In genomic region chr4:43884196-43884595, GRCm38 (mm10) we compare ENCODE assay signal across 15 mouse cellular contexts. TPM values are rescaled to one million over a fixed set of nuclear protein-coding genes. Genes with fewer than 3 reads are reported as not detected.
DNase-seq lines count a peak whose midpoint lies in the region; ATAC-seq and TF ChIP-seq lines count a peak whose summit lies in the region.
"Had no signal": no experiment of that assay in that cellular context is flagged by ENCODE, and none has a peak within 500 bp of the region (broad histone marks: within the 10 kb centered on the region; RNA-seq: fewer than 3 reads in every experiment).

No protein-coding gene starts in this region.

- no peak overlapping the region for H3K27ac ChIP-seq in forebrain, embryonic 11.5 days (ENCODE audit: low read depth, low read length)
- H3K27ac ChIP-seq in forebrain, postnatal 0 days (ENCODE audit: low read depth, low read length): no peak overlapping the region
- H3K27ac ChIP-seq in heart, postnatal 0 days (ENCODE audit: low read depth): peak overlapping the region; percentile 36; the same call in 1 of the 2 replicates
- H3K27ac ChIP-seq in heart, adult 2 months: no peak overlapping the region; the same call in 1 of the 2 replicates
- peak overlapping the region; percentile 73 for H3K27ac ChIP-seq in lung, embryonic 16.5 days (ENCODE audit: low read length)
- H3K27ac ChIP-seq: hindbrain, embryonic 14.5 days; midbrain, embryonic 12.5 days; neural tube, embryonic 12.5 days had no signal

- no peak overlapping the region for H3K4me2 ChIP-seq in forebrain, embryonic 11.5 days (ENCODE audit: low read depth, low read length, severe bottlenecking)
- H3K4me2 ChIP-seq in forebrain, postnatal 0 days (ENCODE audit: low read depth): no peak overlapping the region
- no peak overlapping the region for H3K4me2 ChIP-seq in heart, postnatal 0 days (ENCODE audit: low read depth, low read length)
- no peak overlapping the region for H3K4me2 ChIP-seq in lung, embryonic 16.5 days (ENCODE audit: low read depth, low read length)
- H3K4me2 ChIP-seq: hindbrain, embryonic 14.5 days; midbrain, embryonic 12.5 days; neural tube, embryonic 12.5 days had no signal

- intact Hi-C loops in heart, adult 2 months (cut with DNase I): no loop called here

- no peak for TF ChIP-seq EP300 in heart, postnatal 0 days (IDR thresholded peaks at IDR 0.05; ENCODE audit: low read depth)
- TF ChIP-seq EP300 in heart, adult 2 months (IDR thresholded peaks at IDR 0.05; ENCODE audit: insufficient read depth, low read depth, low read length): no peak

- WGBS in forebrain, embryonic 11.5 days: 32% methylated on average over 4 of the region's 4 CpGs
- 30% methylated on average over 4 of the region's 4 CpGs for WGBS in forebrain, postnatal 0 days
- WGBS in heart, postnatal 0 days: 21% methylated on average over 4 of the region's 4 CpGs
- WGBS in heart, adult 2 months: 55% methylated on average over 4 of the region's 4 CpGs
- WGBS in lung, embryonic 16.5 days: 23% methylated on average over 4 of the region's 4 CpGs

- no peaks in the 10 kb centered on the region; the same call in 1 of the 2 replicates for H3K4me1 ChIP-seq in forebrain, embryonic 11.5 days (replicated peaks; ENCODE audit: control insufficient read depth, insufficient read depth, low read length)
- H3K4me1 ChIP-seq in forebrain, postnatal 0 days (ENCODE audit: insufficient read depth): no peaks in the 10 kb centered on the region
- peaks cover 13% of the 10 kb centered on the region for H3K4me1 ChIP-seq in heart, postnatal 0 days (ENCODE audit: control insufficient read depth, insufficient read depth)
- H3K4me1 ChIP-seq in heart, adult 2 months (ENCODE audit: control insufficient read depth, insufficient read depth, low read length): no peaks in the 10 kb centered on the region; the same call in 1 of the 2 replicates
- peaks cover 21% of the 10 kb centered on the region for H3K4me1 ChIP-seq in lung, embryonic 16.5 days (replicated peaks; ENCODE audit: control insufficient read depth, insufficient read depth, low read length)
- H3K4me1 ChIP-seq: neural tube, embryonic 12.5 days had no signal

- no peak for ATAC-seq in forebrain, embryonic 11.5 days (replicated peaks; ENCODE audit: low FRiP score)
- no peak for ATAC-seq in forebrain, postnatal 0 days
- ATAC-seq in heart, postnatal 0 days (ENCODE audit: insufficient read depth, low read depth): no peak
- peak; percentile 79 for ATAC-seq in lung, embryonic 16.5 days (ENCODE audit: low read depth)

- H3K9me3 ChIP-seq in forebrain, embryonic 11.5 days (ENCODE audit: control insufficient read depth, low read length): no peaks in the 10 kb centered on the region
- H3K9me3 ChIP-seq in forebrain, postnatal 0 days (ENCODE audit: low read length): no peaks in the 10 kb centered on the region
- H3K9me3 ChIP-seq in heart, postnatal 0 days (replicated peaks; ENCODE audit: control insufficient read depth, low read length): no peaks in the 10 kb centered on the region
- H3K9me3 ChIP-seq in lung, embryonic 16.5 days (ENCODE audit: control insufficient read depth, low read length): no peaks in the 10 kb centered on the region
- H3K9me3 ChIP-seq: midbrain, embryonic 12.5 days; neural tube, embryonic 12.5 days had no signal

- no peaks in the 10 kb centered on the region for H3K79me2 ChIP-seq in heart, adult 2 months (replicated peaks; ENCODE audit: control insufficient read depth, insufficient read depth, low read length)

- no peak overlapping the region for H3K9ac ChIP-seq in forebrain, embryonic 11.5 days (ENCODE audit: low read length)
- no peak overlapping the region; the same call in 1 of the 2 replicates for H3K9ac ChIP-seq in forebrain, postnatal 0 days
- H3K9ac ChIP-seq in heart, postnatal 0 days (replicated peaks; ENCODE audit: low read depth, low read length): no peak overlapping the region
- no peak overlapping the region for H3K9ac ChIP-seq in heart, adult 2 months (ENCODE audit: low read depth, low read length)
- H3K9ac ChIP-seq in lung, embryonic 16.5 days (ENCODE audit: low read length): no peak overlapping the region
- H3K9ac ChIP-seq: midbrain, embryonic 12.5 days; neural tube, embryonic 12.5 days had no signal

- H3K4me3 ChIP-seq in forebrain, embryonic 11.5 days (ENCODE audit: low read depth, low read length): no peak overlapping the region
- H3K4me3 ChIP-seq in forebrain, postnatal 0 days (ENCODE audit: low read depth, low read length): no peak overlapping the region
- no peak overlapping the region for H3K4me3 ChIP-seq in heart, postnatal 0 days (ENCODE audit: low read depth, low read length)
- H3K4me3 ChIP-seq in heart, adult 2 months: no peak overlapping the region
- H3K4me3 ChIP-seq in lung, embryonic 16.5 days (ENCODE audit: low read length): no peak overlapping the region
- H3K4me3 ChIP-seq: midbrain, embryonic 12.5 days; neural tube, embryonic 12.5 days had no signal

- H3K36me3 ChIP-seq in forebrain, embryonic 11.5 days (ENCODE audit: control insufficient read depth, insufficient read depth, low read length): no peaks in the 10 kb centered on the region
- H3K36me3 ChIP-seq in forebrain, postnatal 0 days (ENCODE audit: insufficient read depth): no peaks in the 10 kb centered on the region
- no peaks in the 10 kb centered on the region for H3K36me3 ChIP-seq in heart, postnatal 0 days (replicated peaks; ENCODE audit: control insufficient read depth, insufficient read depth, low read length)
- no peaks in the 10 kb centered on the region for H3K36me3 ChIP-seq in heart, adult 2 months (ENCODE audit: control insufficient read depth, insufficient read depth, low read length)
- no peaks in the 10 kb centered on the region for H3K36me3 ChIP-seq in lung, embryonic 16.5 days (ENCODE audit: control insufficient read depth, insufficient read depth, low read length)
- H3K36me3 ChIP-seq: midbrain, embryonic 12.5 days; neural tube, embryonic 12.5 days had no signal

- DNase-seq in forebrain, embryonic 11.5 days (ENCODE audit: low spot score): peak; percentile 60
- DNase-seq in forebrain, postnatal 0 days: no peak
- peak; percentile 8 for DNase-seq in heart, postnatal 0 days (ENCODE audit: low spot score)
- no peak for DNase-seq in heart, adult 2 months
- DNase-seq in lung, postnatal 4 days: no peak
- peak; percentile 58 for DNase-seq in retina, embryonic 14.5 days (ENCODE audit: low spot score)
- no peak for DNase-seq in gastrocnemius, postnatal 4 days (ENCODE audit: low spot score in 2 of 2)
- DNase-seq: cerebellum, adult 2 months; right cerebral cortex, adult 18-20 months had no signal

- H3K27me3 ChIP-seq in forebrain, embryonic 11.5 days (ENCODE audit: control insufficient read depth, insufficient read depth, low read length): no peaks in the 10 kb centered on the region
- H3K27me3 ChIP-seq in forebrain, postnatal 0 days (ENCODE audit: insufficient read depth, low read length): no peaks in the 10 kb centered on the region
- H3K27me3 ChIP-seq in heart, postnatal 0 days (ENCODE audit: control insufficient read depth, insufficient read depth, low read length): no peaks in the 10 kb centered on the region
- no peaks in the 10 kb centered on the region for H3K27me3 ChIP-seq in heart, adult 2 months (ENCODE audit: control insufficient read depth, insufficient read depth, low read length)
- H3K27me3 ChIP-seq in lung, embryonic 16.5 days (ENCODE audit: control insufficient read depth, insufficient read depth, low read depth, low read length): no peaks in the 10 kb centered on the region
- H3K27me3 ChIP-seq: midbrain, embryonic 12.5 days; neural tube, embryonic 12.5 days had no signal

- TF ChIP-seq CTCF in forebrain, postnatal 0 days (IDR thresholded peaks at IDR 0.05; ENCODE audit: low read depth): no peak
- no peak for TF ChIP-seq CTCF in heart, postnatal 0 days (IDR thresholded peaks at IDR 0.05; ENCODE audit: low read depth)
- TF ChIP-seq CTCF in heart, adult 2 months (IDR thresholded peaks at IDR 0.05): no peak

- no peak for TF ChIP-seq POLR2A in heart, adult 2 months (IDR thresholded peaks at IDR 0.05; ENCODE audit: insufficient read depth, low read depth, low read length)

RNA-seq across cellular contexts. Expression of gene Reck, which starts 8.9 kb away (rescaled TPM):
- polyA plus RNA-seq in forebrain, embryonic 11.5 days (2014; fragmentation: Nextera tagmentation; extraction: Ambion mirVana): 11.3 and 11.8 TPM in 2 replicates
- total RNA-seq in forebrain, postnatal 0 days (2014; rRNA removed): 3.5 and 6.5 TPM in 2 replicates
- polyA plus RNA-seq in forebrain, postnatal 0 days (2015; fragmentation: Nextera tagmentation; extraction: Ambion mirVana): 2.2 and 2.8 TPM in 2 replicates
- total RNA-seq in heart, postnatal 0 days (2014; rRNA removed; ENCODE audit: low replicate concordance): 5.6 TPM in 2 replicates
- polyA plus RNA-seq in heart, postnatal 0 days (2015; fragmentation: Nextera tagmentation; extraction: Ambion mirVana): 4.0 and 4.1 TPM in 2 replicates
- 1 to 10 TPM; 5.4 to 5.6 TPM for total RNA-seq in heart, adult 2 months (2021)
- polyA plus RNA-seq in heart, adult 2 months (2012; rRNA removed): 6.4 and 9.0 TPM in 2 replicates
- 24.1 and 25.2 TPM in 2 replicates for polyA plus RNA-seq in lung, embryonic 16.5 days (2015; fragmentation: Nextera tagmentation; extraction: Ambion mirVana)
- 10 to 100 TPM; 25.7 to 26.2 TPM for total RNA-seq in gastrocnemius, postnatal 4 days (2021)

RNA-seq across cellular contexts. Expression of gene Olfr155, which starts 32.8 kb away (rescaled TPM):
- not detected in 2 replicates for polyA plus RNA-seq in forebrain, embryonic 11.5 days (2014; fragmentation: Nextera tagmentation; extraction: Ambion mirVana)
- total RNA-seq in forebrain, postnatal 0 days (2014; rRNA removed): not detected in 2 replicates
- polyA plus RNA-seq in forebrain, postnatal 0 days (2015; fragmentation: Nextera tagmentation; extraction: Ambion mirVana): not detected in 2 replicates
- not detected in 2 replicates for total RNA-seq in heart, postnatal 0 days (2014; rRNA removed; ENCODE audit: low replicate concordance)
- not detected in 2 replicates for polyA plus RNA-seq in heart, postnatal 0 days (2015; fragmentation: Nextera tagmentation; extraction: Ambion mirVana)
- total RNA-seq in heart, adult 2 months (2021): not detected
- not detected in 2 replicates for polyA plus RNA-seq in heart, adult 2 months (2012; rRNA removed)
- polyA plus RNA-seq in lung, embryonic 16.5 days (2015; fragmentation: Nextera tagmentation; extraction: Ambion mirVana): not detected in 2 replicates
- not detected for total RNA-seq in gastrocnemius, postnatal 4 days (2021)
- total RNA-seq: left cerebral cortex, postnatal 14 days had no signal
- polyA plus RNA-seq: cerebellum, adult 2 months; hindbrain, embryonic 14.5 days; liver, embryonic 16.5 days; midbrain, embryonic 12.5 days; neural tube, embryonic 12.5 days had no signal

RNA-seq across cellular contexts. Expression of gene Olfr157, which starts 44.2 kb away (rescaled TPM):
- polyA plus RNA-seq in forebrain, embryonic 11.5 days (2014; fragmentation: Nextera tagmentation; extraction: Ambion mirVana): not detected in 2 replicates
- not detected in 2 replicates for total RNA-seq in forebrain, postnatal 0 days (2014; rRNA removed)
- polyA plus RNA-seq in forebrain, postnatal 0 days (2015; fragmentation: Nextera tagmentation; extraction: Ambion mirVana): not detected in 2 replicates
- total RNA-seq in heart, postnatal 0 days (2014; rRNA removed; ENCODE audit: low replicate concordance): not detected in 2 replicates
- not detected in 2 replicates for polyA plus RNA-seq in heart, postnatal 0 days (2015; fragmentation: Nextera tagmentation; extraction: Ambion mirVana)
- total RNA-seq in heart, adult 2 months (2021): not detected
- polyA plus RNA-seq in heart, adult 2 months (2012; rRNA removed): not detected in 2 replicates
- not detected in 2 replicates for polyA plus RNA-seq in lung, embryonic 16.5 days (2015; fragmentation: Nextera tagmentation; extraction: Ambion mirVana)
- total RNA-seq in gastrocnemius, postnatal 4 days (2021): not detected
- total RNA-seq: left cerebral cortex, postnatal 14 days had no signal
- polyA plus RNA-seq: cerebellum, adult 2 months; liver, embryonic 16.5 days; midbrain, embryonic 12.5 days; neural tube, embryonic 12.5 days had no signal

Comparison
In these comparisons a context has a peak if more than half of its experiments do, and no peak if none do; other contexts are left out.
1. DNase-seq: peak in forebrain, embryonic 11.5 days (single experiment), heart, postnatal 0 days (single experiment) and retina, embryonic 14.5 days (single experiment); none in forebrain, postnatal 0 days (single experiment), heart, adult 2 months (0 of 2), lung, postnatal 4 days (0 of 2) and gastrocnemius, postnatal 4 days (0 of 2).
2. H3K27ac ChIP-seq: peak in heart, postnatal 0 days (single experiment) and lung, embryonic 16.5 days (single experiment); none in forebrain, embryonic 11.5 days (single experiment), forebrain, postnatal 0 days (single experiment) and heart, adult 2 months (single experiment).